Mouse (Mus musculus): ENCODE data around the gene Kif6.

Kif6 gene

GRCm38 (mm10) chr17:49614577-49615235 lies at the start of gene Kif6:
Gene Kif6 (plus strand): TSS chr17:49615136.
- peak; percentile 72 to 73 for DNase-seq (ENCODE audit: low spot score in 2 of 2)

GRCm38 (mm10) chr17:49568717-49569116 lies 46.2 kb upstream of the Kif6 start:
- DNase-seq (ENCODE audit: low spot score in 2 of 2), result no peak

- no peak for DNase-seq (ENCODE audit: low spot score in 2 of 2)
These were observed 37.6 kb upstream of the Kif6 start for GRCm38 (mm10) chr17:49577321-49577720.

GRCm38 (mm10) chr17:49582471-49582870 lies 32.5 kb upstream of the Kif6 start:
- DNase-seq (ENCODE audit: low spot score in 2 of 2), result no peak

GRCm38 (mm10) chr17:49590051-49590450 lies 24.9 kb upstream of the Kif6 start:
- no peak for DNase-seq (ENCODE audit: low spot score in 2 of 2)

GRCm38 (mm10) chr17:49605397-49605796 lies 9.5 kb upstream of the Kif6 start:
- DNase-seq (ENCODE audit: low spot score in 2 of 2), result no peak

- DNase-seq (ENCODE audit: low spot score in 2 of 2), result no peak
These were observed 7.4 kb upstream of the Kif6 start for GRCm38 (mm10) chr17:49607351-49608027.

GRCm38 (mm10) chr17:49610296-49610695 lies 4.6 kb upstream of the Kif6 start:
- DNase-seq (ENCODE audit: low spot score in 2 of 2), result no peak

GRCm38 (mm10) chr17:49615241-49615651 lies 310 bp downstream of the Kif6 start:
- DNase-seq (ENCODE audit: low spot score in 2 of 2), result no peak

GRCm38 (mm10) chr17:49624572-49624971 lies 9.6 kb downstream of the Kif6 start:
- DNase-seq (ENCODE audit: low spot score in 2 of 2), result no peak

- no peak for DNase-seq (ENCODE audit: low spot score in 2 of 2)
These were observed 12.3 kb downstream of the Kif6 start for GRCm38 (mm10) chr17:49627011-49627794.

GRCm38 (mm10) chr17:49628875-49629274 lies 13.9 kb downstream of the Kif6 start:
- no peak for DNase-seq (ENCODE audit: low spot score in 2 of 2)

GRCm38 (mm10) chr17:49633041-49633440 lies 18.1 kb downstream of the Kif6 start:
- no peak for DNase-seq (ENCODE audit: low spot score in 2 of 2)

- no peak for DNase-seq (ENCODE audit: low spot score in 2 of 2)
These were observed 27.0 kb downstream of the Kif6 start for GRCm38 (mm10) chr17:49641903-49642302.

- DNase-seq (ENCODE audit: low spot score in 2 of 2), result no peak
These were observed 27.4 kb downstream of the Kif6 start for GRCm38 (mm10) chr17:49642336-49642735.

- DNase-seq (ENCODE audit: low spot score in 2 of 2), result no peak
These were observed 28.1 kb downstream of the Kif6 start for GRCm38 (mm10) chr17:49642889-49643490.

GRCm38 (mm10) chr17:49646267-49646666 lies 31.3 kb downstream of the Kif6 start:
- no peak for DNase-seq (ENCODE audit: low spot score in 2 of 2)

- DNase-seq (ENCODE audit: low spot score in 2 of 2), result no peak
These were observed 34.0 kb downstream of the Kif6 start for GRCm38 (mm10) chr17:49648970-49649369.

GRCm38 (mm10) chr17:49649394-49649793 lies 34.5 kb downstream of the Kif6 start:
- DNase-seq (ENCODE audit: low spot score in 2 of 2), result no peak

- no peak for DNase-seq (ENCODE audit: low spot score in 2 of 2)
These were observed 35.4 kb downstream of the Kif6 start for GRCm38 (mm10) chr17:49650366-49650765.

- DNase-seq (ENCODE audit: low spot score in 2 of 2), result no peak
These were observed 37.4 kb downstream of the Kif6 start for GRCm38 (mm10) chr17:49652357-49652756.

GRCm38 (mm10) chr17:49652800-49653199 lies 37.9 kb downstream of the Kif6 start:
- DNase-seq (ENCODE audit: low spot score in 2 of 2), result no peak

All from heart, adult 9 months (tissue).